Mouse (Mus musculus) left cerebral cortex, adult 9 months (tissue): Measurements from ENCODE around the gene Exoc6.
"Not testable (repeated sequence)": the region's sequence is repeated elsewhere in the genome, so short reads cannot be mapped to it uniquely, and the experiment has no call there.

ENCODE experiments used
- DNase-seq, 2 experiments: peaks; one replicate each; pipeline ENCODE4 v3.0.0; 2022; ENCODE audit warnings: low spot score in 2 of 2

Exoc6 gene

DNA sequence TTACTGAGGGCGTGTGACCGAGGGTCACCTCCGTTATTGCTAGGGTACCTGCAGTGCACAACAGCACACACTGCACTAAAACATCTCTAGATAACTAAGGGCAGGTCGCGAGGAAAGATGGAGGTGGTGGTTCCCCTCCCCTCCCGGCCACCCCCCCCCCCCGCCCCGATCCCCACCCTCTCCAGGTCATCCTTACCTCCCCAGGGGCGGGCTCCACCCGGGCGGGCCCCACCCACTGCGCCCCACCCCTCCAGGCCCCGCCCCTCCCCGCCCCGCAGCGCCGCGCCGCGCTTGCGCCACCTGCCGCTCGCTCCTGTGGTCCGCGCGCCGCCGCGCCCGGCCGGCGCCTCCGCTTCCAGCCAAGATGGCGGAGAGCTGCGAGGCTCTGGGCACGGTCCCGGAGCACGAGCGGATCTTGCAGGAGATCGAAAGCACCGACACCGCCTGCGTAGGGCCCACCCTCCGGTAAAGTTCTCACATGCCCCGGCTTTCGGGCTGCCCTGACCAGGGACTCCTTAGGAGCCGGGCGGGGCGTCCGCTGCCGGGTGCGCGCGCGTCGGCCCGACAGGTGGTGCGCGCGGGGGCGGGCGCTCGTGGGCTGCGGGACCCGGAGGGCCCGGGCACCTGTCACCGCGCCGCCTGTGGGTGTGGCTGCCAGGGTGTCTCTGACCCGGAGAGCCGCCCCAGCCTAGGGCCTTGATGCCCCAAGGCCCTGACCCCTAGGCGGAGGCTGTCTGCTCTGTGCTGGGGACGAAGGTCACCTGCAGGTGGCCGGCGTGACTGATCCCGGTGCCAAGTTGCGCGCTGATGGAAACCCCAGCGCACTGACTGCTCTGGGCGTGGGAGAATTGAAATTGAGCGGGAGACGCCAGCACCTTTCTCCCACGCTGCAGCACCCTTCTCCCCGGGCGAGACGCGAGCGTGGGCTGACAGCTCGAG, at the start of gene Exoc6:
Gene Exoc6 (plus strand): TSS at position 318 of the 939 bp plus-strand sequence.
- DNase-seq: peak; percentile 20 to 59

GRCm38 (mm10) chr19:37502996-37503395, 47.2 kb upstream of the Exoc6 start:
- DNase-seq: no peak

DNA sequence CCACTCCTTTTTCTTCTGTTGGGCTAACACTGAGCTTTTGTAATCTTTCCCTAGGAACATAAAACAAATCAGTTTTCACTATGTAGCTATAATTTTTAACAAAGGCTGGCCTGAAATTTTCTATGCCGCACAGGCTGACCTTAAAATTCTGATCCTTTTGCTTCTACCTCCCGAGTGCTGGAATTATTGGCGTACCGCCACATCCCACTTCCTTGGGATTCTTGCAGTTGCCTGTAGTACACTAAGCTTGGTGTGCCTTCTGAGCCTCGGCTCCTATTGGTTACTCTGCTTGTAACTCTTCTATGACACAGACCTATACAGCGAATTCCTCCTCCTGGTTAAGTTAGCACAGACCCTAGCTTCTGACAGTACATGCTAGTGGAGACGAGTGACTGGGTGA, 44.2 kb upstream of the Exoc6 start:
- DNase-seq: no peak

- DNase-seq: no peak
These were observed 43.6 kb upstream of the Exoc6 start for GRCm38 (mm10) chr19:37506614-37507013.

DNA sequence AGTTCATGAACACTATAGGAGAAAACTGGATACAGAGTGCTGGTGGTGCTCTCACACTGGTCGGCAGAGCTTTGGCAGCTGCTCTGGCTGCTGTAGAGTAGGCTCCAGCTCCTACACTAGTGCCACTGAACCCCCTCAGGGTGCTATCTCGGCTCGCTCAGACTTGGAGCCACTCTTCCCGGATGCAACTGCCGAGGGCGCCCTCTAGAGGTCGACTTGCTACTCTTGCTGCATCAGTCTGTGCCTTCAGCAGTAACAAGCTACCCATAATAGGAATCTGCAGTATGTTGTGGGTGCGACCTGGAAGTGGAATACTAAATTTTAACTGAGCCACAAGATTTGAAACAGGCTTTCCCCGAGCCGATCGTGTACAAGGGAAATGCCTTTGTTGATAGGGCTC, 40.5 kb upstream of the Exoc6 start:
- DNase-seq: peak in 1 of 2 experiments; percentile 77

GRCm38 (mm10) chr19:37514811-37515292, 35.4 kb upstream of the Exoc6 start:
- DNase-seq: no peak

GRCm38 (mm10) chr19:37517419-37517818, 32.8 kb upstream of the Exoc6 start:
- DNase-seq: no peak

DNA sequence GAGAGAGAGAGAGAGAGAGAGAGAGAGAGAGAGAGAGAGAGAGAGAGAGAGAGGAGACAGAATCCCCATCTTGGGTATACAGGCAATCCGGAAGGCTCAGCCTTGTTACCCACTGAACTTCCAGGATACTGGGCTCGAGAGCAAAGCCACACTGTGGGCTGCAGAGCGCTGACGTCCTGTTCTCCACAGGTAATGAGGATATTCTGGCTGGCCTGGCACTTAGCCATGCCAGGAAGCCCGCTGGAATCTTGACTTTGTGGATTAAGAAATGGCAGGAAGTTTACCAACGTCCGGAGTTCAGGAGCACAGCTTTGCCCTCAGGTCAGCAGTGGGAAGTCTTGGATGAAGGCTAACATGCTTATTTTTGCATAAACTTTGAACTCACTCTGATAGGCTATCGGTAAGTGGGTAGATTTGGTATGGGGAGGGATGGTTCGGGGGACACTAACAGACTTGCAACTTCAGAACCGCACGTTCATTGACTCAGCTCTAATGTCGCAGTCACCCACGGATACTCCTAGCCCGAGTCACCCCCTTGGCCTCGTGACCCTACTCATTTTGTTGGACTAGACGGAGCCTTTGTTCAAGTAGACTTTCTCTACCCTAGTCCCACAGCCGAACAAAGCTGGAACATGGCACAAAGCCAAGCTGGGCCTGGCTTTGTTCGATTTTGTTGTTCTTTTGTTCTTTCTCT, 29.3 kb upstream of the Exoc6 start:
- DNase-seq: no peak

DNA sequence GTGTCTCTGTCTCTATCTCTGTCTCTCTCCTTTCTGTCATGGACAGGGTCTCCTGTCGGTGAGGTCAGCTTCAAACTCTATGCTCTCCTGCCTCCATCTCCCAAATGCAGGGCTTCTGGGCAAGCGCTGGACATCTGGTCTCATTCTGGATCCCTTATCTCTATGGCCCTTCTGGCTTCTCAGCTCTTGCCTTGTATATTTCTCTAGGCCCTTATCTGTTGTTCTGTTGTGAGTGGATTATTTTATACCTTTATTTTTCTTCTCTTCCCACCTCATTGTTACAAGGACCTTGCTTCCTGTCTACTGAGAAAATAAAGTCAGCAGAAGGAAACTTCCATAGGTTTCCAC, 28.8 kb upstream of the Exoc6 start:
- DNase-seq: no peak

DNA sequence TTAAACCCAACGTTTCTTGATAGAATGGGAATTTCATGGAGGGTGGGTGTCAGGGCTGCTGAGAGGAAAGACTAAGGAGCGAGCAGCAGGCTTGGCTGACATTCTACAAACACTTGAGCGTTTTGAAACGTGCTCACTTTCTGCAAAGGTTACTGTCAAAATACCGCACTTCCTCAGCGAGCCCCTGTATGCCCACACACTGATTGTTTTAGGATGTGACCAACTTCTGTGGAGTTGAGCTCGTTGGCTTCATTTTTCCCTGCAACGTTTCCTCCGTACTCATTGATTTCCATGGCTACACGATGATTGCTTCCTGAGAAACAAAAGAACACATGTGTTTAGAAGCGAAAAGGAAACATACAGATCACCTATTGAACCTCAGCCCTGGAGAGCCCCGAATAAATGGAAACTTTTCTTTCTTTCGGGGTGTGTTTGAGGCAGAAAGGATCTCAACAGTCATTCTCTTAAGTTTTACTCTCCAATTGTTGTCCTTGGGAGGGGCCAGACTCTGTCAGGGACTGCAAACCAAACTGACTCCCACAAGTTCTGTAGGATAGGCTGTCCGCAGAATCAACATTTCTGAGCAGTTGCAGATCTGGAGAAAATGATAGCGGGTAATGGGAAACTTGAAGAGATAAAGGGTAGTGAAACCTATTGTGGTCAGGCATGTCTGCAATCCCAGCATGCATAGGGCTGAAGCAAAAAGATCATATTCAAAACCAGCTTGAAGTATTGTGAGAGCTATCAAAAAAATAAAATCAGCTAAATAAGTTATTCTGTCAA, 26.7 kb upstream of the Exoc6 start:
- no peak for DNase-seq

DNA sequence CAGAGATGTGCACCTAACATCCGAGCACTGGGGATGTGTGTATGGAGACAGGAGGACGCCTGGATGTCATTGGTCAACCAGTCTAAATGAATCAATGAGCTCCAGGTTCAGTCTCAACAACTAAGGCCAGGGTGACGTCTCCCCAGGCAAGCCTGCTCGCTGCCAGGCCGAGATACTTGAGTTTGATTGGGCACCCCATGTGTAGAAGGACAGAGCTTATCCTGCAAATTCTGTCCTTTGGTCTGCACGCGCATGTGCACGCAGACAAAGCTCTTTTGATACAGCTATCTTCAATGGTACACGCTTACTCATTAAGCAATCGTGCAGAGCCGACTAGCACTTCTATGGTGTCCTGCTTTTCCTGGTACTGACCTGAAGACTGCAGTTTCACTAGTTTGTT, 24.3 kb upstream of the Exoc6 start:
- no peak for DNase-seq

GRCm38 (mm10) chr19:37526768-37527167, 23.4 kb upstream of the Exoc6 start:
- DNase-seq: no peak

- not testable (repeated sequence) for DNase-seq
These were observed 22.5 kb upstream of the Exoc6 start for GRCm38 (mm10) chr19:37527736-37528135.

DNA sequence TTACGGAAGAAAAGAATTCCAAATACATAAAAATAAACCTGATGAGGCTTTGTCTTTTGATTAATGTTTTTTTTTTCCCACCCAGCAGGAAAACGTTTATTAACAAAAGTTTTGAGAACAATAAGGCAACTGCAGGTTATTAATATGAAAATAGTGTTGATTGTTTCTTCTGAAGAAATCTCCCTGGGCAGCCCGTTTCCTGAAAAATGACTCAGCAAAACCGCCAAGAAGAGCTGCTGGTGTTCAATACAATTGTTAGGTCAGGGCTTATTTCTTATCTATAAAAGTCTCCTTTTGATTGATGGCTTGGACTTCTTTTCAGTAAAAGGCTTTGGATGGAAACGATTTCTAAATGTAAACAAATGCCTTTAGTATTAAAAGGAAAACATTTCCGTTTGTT, 21.6 kb upstream of the Exoc6 start:
- no peak for DNase-seq

DNA sequence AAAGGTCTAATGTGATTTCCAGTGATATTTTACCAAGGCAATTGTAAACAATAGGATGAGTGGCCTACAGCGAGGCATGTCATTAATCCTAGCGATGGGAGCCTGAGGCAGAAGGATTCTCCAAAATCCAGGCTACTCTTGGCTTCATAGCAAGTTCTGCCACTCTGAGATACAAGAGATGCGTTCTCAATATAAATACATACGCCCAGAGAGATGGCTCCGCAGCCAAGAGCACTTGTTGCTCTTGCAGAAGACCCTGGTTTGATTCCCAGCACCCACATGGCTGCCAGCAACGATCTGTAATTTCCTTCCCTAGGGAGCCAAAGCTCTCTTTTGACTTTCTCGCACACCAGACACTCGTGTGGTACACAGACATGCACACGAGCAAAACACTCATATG, 20.9 kb upstream of the Exoc6 start:
- DNase-seq: no peak

DNA sequence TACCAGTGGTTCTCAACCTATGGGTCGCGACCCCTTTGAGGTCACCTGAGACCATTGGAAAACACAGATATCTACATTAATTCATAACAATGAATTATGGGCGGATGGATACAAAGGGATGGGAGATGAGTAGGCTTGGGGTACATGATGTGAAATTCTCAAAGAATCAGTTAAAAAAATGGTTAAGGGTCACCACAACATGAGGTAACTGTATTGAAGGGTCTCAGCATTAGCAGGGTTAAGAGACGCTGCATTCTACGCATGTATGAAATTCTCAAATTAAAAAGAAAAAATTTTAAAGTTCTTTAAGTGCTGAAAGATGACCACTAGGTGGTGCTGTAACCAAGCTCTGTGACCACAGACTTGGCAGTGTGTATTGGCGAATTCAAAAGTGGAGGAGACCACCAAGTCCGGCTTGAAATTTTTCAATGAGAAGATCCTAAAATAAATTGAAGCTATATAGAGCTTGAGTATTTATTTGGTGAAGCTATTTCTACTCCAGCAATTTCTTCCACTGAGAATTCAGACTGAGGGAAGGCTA, 20.2 kb upstream of the Exoc6 start:
- peak in 1 of 2 experiments; percentile 25 for DNase-seq

- no peak for DNase-seq
These were observed 19.6 kb upstream of the Exoc6 start for GRCm38 (mm10) chr19:37530601-37531000.

GRCm38 (mm10) chr19:37531200-37531845, 18.9 kb upstream of the Exoc6 start:
- peak in 1 of 2 experiments; percentile 14 for DNase-seq

DNA sequence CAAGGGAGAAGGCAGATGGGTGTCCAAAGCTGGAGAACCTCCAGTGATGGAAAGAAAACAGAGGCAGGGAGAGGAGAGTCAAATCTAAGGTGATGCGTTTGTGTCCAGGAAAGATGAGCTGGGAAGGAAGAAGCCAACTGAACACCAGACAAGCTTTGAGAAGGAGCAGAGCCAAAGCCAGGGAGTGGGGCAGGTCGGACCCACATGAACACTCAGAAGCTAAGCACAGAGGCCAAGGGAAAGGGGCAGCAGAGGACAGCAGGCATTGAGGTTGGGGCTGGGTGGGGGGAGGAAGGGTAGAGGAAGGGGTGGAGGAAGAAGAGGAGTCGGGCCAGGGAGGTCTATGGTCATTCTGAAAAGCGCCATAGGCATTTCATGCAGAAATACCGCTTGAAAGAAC, 17.0 kb upstream of the Exoc6 start:
- no peak for DNase-seq

- no peak for DNase-seq
These were observed 15.4 kb upstream of the Exoc6 start for GRCm38 (mm10) chr19:37534737-37535365.

- DNase-seq: no peak
These were observed 13.8 kb upstream of the Exoc6 start for GRCm38 (mm10) chr19:37536426-37536825.
